Mouse (Mus musculus) forebrain, embryonic 15.5 days (tissue): Measurements from ENCODE around the gene 3110082I17Rik. TPM values are rescaled to one million over a fixed set of nuclear protein-coding genes. Genes with fewer than 3 reads are reported as not detected.
"Not testable (repeated sequence)": the region's sequence is repeated elsewhere in the genome, so short reads cannot be mapped to it uniquely, and the experiment has no call there.

Experiments
- ATAC-seq: fragments of 200-750 bp; cut with Nextera tagmentation; replicated peaks from 2 replicates; pipeline ENCODE4 v1.8.0; 2017; ENCODE audit warnings: mild to moderate bottlenecking, moderate TSS enrichment, moderate library complexity
- H3K27ac ChIP-seq: fragments of 300-500 bp; sonication (generic); replicated peaks from 2 replicates; pipeline ENCODE4 v1.5.1; 2015; ENCODE audit warnings: mild to moderate bottlenecking, inconsistent platforms
- H3K27me3 ChIP-seq: fragments of 300-500 bp; sonication (generic); 2 replicates; pipeline ENCODE4 v1.6.1; 2015; ENCODE audit warnings: inconsistent platforms
- H3K36me3 ChIP-seq: fragments of 300-500 bp; sonication (generic); 2 replicates; pipeline ENCODE4 v1.6.1; 2015; ENCODE audit warnings: mild to moderate bottlenecking, inconsistent platforms
- H3K4me1 ChIP-seq: fragments of 300-500 bp; sonication (generic); 2 replicates; pipeline ENCODE4 v1.6.1; 2015; ENCODE audit warnings: inconsistent platforms
- H3K4me2 ChIP-seq: fragments of 300-500 bp; sonication (generic); replicated peaks from 2 replicates; pipeline ENCODE4 v1.6.1; 2015; ENCODE audit warnings: mild to moderate bottlenecking, inconsistent platforms
- H3K4me3 ChIP-seq: fragments of 300-500 bp; sonication (generic); 2 replicates; pipeline ENCODE4 v1.5.1; 2015; ENCODE audit warnings: mild to moderate bottlenecking, inconsistent platforms
- H3K9ac ChIP-seq: fragments of 300-500 bp; sonication (generic); replicated peaks from 2 replicates; pipeline ENCODE4 v1.6.1; 2015; ENCODE audit warnings: mild to moderate bottlenecking, inconsistent platforms
- H3K9me3 ChIP-seq: fragments of 300-500 bp; sonication (generic); 2 replicates; pipeline ENCODE4 v1.6.1; 2016; ENCODE audit warnings: inconsistent platforms
- WGBS: fragments of 180-500 bp; shearing (Covaris S2); methylation state at CpG from one replicate; pipeline ENCODE4 v1.1.7; 2015; ENCODE audit warnings: mixed read lengths; 5-methylcytosine and 5-hydroxymethylcytosine counted together
- polyA plus RNA-seq: library from polyadenylated mRNA; unstranded; fragments of >200 nt; fragmentation: Nextera tagmentation; extraction: Ambion mirVana; gene quantifications from 2 replicates; pipeline ENCODE4 v1.2.1, GENCODE M21; 2015

3110082I17Rik gene
- polyA plus RNA-seq, 1 experiment from 2014 or later = 20.4 TPM

DNA sequence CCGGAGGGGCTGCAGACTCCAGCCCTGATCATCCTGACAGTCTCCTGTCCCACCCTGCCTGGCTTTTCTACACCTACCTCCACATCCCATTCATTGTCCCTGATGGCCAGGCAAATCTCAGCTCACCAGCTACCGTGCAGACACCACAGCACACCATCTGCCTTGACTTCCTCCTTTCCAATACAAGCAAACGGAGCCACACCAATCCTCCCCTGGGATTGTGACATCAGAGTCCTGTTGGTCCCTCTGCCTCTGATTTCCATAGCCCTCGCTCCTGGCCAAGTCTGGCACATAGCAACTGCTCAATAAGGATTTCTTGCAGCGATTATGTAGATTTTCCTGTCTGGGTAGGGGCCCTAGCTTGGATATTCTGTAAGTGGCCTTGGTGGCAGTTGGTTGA, 109.2 kb downstream of the 3110082I17Rik start, which contains the start of gene Cox19:
Gene Cox19 (minus strand): TSS at position 285 of the 400 bp plus-strand sequence.
- no peaks in the 10 kb centered on the region for H3K9me3 ChIP-seq
- no peak within 1 kb of the TSS for H3K9ac ChIP-seq
- H3K27ac ChIP-seq = no peak within 1 kb of the TSS
- H3K27me3 ChIP-seq = no peaks in the 10 kb centered on the region
- WGBS = 54% methylated on average over 5 of the region's 5 CpGs
- no peaks in the 10 kb centered on the region for H3K36me3 ChIP-seq
- no peak within 1 kb of the TSS for H3K4me3 ChIP-seq
- H3K4me1 ChIP-seq = no peaks in the 10 kb centered on the region
- H3K4me2 ChIP-seq = no peak within 1 kb of the TSS
- no peak for ATAC-seq

- 88% methylated on average over 6 of the region's 6 CpGs for WGBS
These were observed 110.6 kb downstream of the 3110082I17Rik start for GRCm38 (mm10) chr5:139349713-139350112.

GRCm38 (mm10) chr5:139347225-139347624, 113.1 kb downstream of the 3110082I17Rik start:
- Histone ChIP-seq H3K27me3 (no peaks in the 10 kb centered on the region), H3K27ac (no peak overlapping the region), H3K9me3 (no peaks in the 10 kb centered on the region), H3K9ac (no peak overlapping the region), H3K4me1 (peaks cover 20% of the 10 kb centered on the region), H3K4me3 (no peak overlapping the region), H3K4me2 (no peak overlapping the region), H3K36me3 (peaks cover 5% of the 10 kb centered on the region)
- ATAC-seq = no peak
- 55% methylated on average over 1 of the region's 1 CpGs for WGBS

More at GRCm38 (mm10) chr5:139349713-139350112, 110.6 kb downstream of the 3110082I17Rik start:
- no peak overlapping the region for H3K9ac ChIP-seq
- no peaks in the 10 kb centered on the region for H3K9me3 ChIP-seq
- H3K27ac ChIP-seq = no peak overlapping the region
- H3K4me2 ChIP-seq = no peak overlapping the region
- no peak for ATAC-seq
- H3K27me3 ChIP-seq = no peaks in the 10 kb centered on the region
- H3K4me3 ChIP-seq = no peak overlapping the region
- H3K4me1 ChIP-seq = peaks cover 3% of the 10 kb centered on the region
- no peaks in the 10 kb centered on the region for H3K36me3 ChIP-seq

GRCm38 (mm10) chr5:139345364-139345714, 115.0 kb downstream of the 3110082I17Rik start:
- ATAC-seq = no peak; the same call in none of the 2 replicates
- peak overlapping the region; percentile 75; the same call in 1 of the 2 replicates for H3K27ac ChIP-seq
- no peaks in the 10 kb centered on the region for H3K27me3 ChIP-seq
- peaks cover 19% of the 10 kb centered on the region for H3K36me3 ChIP-seq
- peak overlapping the region; percentile 84 for H3K4me3 ChIP-seq
- peaks cover 20% of the 10 kb centered on the region for H3K4me1 ChIP-seq
- no peak overlapping the region; the same call in 1 of the 2 replicates for H3K9ac ChIP-seq
- H3K4me2 ChIP-seq = peak overlapping the region; percentile 98
- no peaks in the 10 kb centered on the region for H3K9me3 ChIP-seq
- WGBS = 8% methylated on average over 5 of the region's 5 CpGs

- Histone ChIP-seq H3K27ac (peak overlapping the region; percentile 75), H3K27me3 (no peaks in the 10 kb centered on the region), H3K9ac (peak overlapping the region; percentile 86), H3K4me2 (peak overlapping the region; percentile 98), H3K4me1 (peaks cover 20% of the 10 kb centered on the region), H3K36me3 (peaks cover 24% of the 10 kb centered on the region), H3K4me3 (peak overlapping the region; percentile 84), H3K9me3 (no peaks in the 10 kb centered on the region)
- ATAC-seq = peak; percentile 89
- under 1% methylated on average over 33 of the region's 33 CpGs for WGBS
These were observed 115.5 kb downstream of the 3110082I17Rik start for GRCm38 (mm10) chr5:139344687-139345363.

GRCm38 (mm10) chr5:139344021-139344686, 116.2 kb downstream of the 3110082I17Rik start:
- ATAC-seq = peak; percentile 74
- Histone ChIP-seq H3K4me1 (peaks cover 20% of the 10 kb centered on the region), H3K9me3 (no peaks in the 10 kb centered on the region), H3K4me2 (peak overlapping the region; percentile 98), H3K36me3 (peaks cover 31% of the 10 kb centered on the region), H3K27ac (peak overlapping the region; percentile 75), H3K4me3 (peak overlapping the region; percentile 84), H3K9ac (peak overlapping the region; percentile 86), H3K27me3 (no peaks in the 10 kb centered on the region)
- WGBS = 8% methylated on average over 12 of the region's 12 CpGs

DNA sequence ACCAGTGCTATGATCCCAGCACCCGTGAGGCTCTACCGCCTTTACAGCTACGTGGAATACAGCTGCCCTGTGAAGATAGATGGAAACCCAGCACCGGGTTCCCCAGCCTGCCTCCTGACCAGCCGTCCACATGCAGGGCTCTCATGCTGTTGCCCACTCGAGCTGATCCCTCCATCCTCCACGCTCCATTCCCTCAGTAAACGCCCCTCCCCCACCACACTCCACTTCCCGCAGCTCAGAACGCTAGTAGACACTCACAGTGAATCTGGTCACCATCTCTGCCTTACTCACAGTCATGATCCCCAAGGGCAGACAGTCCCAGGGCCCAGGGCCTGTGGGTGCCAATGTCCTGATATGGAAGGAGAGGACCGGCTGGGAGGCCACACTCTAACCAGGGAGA, 121.4 kb downstream of the 3110082I17Rik start:
- no peak for ATAC-seq
- no peaks in the 10 kb centered on the region for H3K27me3 ChIP-seq
- peaks cover 12% of the 10 kb centered on the region for H3K4me1 ChIP-seq
- H3K9me3 ChIP-seq = no peaks in the 10 kb centered on the region
- 93% methylated on average over 11 of the region's 11 CpGs for WGBS
- peaks cover 70% of the 10 kb centered on the region for H3K36me3 ChIP-seq
- H3K4me3 ChIP-seq = no peak overlapping the region
- no peak overlapping the region for H3K9ac ChIP-seq
- H3K4me2 ChIP-seq = no peak overlapping the region
- H3K27ac ChIP-seq = no peak overlapping the region

DNA sequence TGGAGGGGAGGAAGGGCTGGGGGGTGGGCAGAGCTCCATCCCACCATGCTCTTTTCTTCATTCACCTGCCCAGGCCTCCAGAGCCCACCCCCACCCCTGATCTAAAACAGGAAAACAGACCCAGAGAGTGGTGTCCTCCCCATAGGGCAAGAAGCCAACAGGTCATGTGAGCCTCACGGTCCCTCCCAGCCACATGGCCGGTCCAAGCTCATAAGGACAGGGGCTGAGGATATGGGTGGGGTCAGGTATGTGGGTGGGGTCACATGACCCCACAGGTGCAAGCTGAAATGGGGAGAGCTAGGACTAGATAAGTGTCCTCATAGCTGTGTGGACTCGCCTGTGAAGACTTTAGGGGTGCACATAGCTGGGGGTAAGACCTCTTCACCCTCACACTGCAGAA, 121.9 kb downstream of the 3110082I17Rik start:
- H3K27ac ChIP-seq = no peak overlapping the region
- H3K4me1 ChIP-seq = peaks cover 7% of the 10 kb centered on the region; the same call in 1 of the 2 replicates
- H3K9ac ChIP-seq = no peak overlapping the region
- ATAC-seq = no peak
- no peaks in the 10 kb centered on the region for H3K9me3 ChIP-seq
- 85% methylated on average over 3 of the region's 3 CpGs for WGBS
- no peaks in the 10 kb centered on the region for H3K27me3 ChIP-seq
- H3K4me3 ChIP-seq = no peak overlapping the region
- H3K4me2 ChIP-seq = no peak overlapping the region
- peaks cover 70% of the 10 kb centered on the region for H3K36me3 ChIP-seq

DNA sequence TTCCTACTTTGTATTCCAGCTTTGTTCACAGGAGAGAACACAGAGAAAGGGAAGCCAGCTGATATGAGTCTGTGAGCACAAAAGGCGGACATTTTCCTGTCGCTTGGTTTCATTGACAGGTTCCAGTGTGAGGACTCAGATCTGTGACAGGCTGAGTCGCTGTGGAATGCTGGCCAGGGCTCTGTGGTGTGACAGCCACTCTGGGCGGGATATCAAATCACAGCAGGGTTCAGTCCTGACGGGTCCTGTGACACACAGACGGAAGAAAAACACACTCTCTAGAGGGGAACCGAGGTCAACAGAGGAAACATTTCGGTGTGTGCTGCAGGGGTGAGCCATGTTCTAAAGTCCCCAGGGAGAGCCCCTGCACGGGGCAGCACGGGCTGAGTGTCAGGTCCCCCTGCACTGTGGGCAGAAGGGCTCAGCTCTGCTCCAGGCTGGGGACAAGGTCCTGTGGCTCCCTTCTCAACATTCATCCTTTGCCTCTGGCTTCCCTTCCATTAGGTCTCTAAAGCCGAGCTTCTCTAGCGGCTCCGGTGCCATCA, 122.4 kb downstream of the 3110082I17Rik start:
- Histone ChIP-seq H3K4me1 (peaks cover 2% of the 10 kb centered on the region; the same call in 1 of the 2 replicates), H3K4me3 (no peak overlapping the region), H3K9ac (no peak overlapping the region), H3K36me3 (peaks cover 70% of the 10 kb centered on the region), H3K27me3 (no peaks in the 10 kb centered on the region), H3K27ac (no peak overlapping the region), H3K9me3 (no peaks in the 10 kb centered on the region), H3K4me2 (no peak overlapping the region)
- 79% methylated on average over 13 of the region's 13 CpGs for WGBS
- ATAC-seq = no peak

GRCm38 (mm10) chr5:139335634-139336033, 124.7 kb downstream of the 3110082I17Rik start:
- peaks cover 53% of the 10 kb centered on the region for H3K36me3 ChIP-seq
- H3K27me3 ChIP-seq = no peaks in the 10 kb centered on the region
- H3K4me1 ChIP-seq = no peaks in the 10 kb centered on the region
- H3K4me3 ChIP-seq = no peak overlapping the region
- 91% methylated on average over 4 of the region's 4 CpGs for WGBS
- no peaks in the 10 kb centered on the region for H3K9me3 ChIP-seq
- no peak overlapping the region for H3K27ac ChIP-seq
- H3K4me2 ChIP-seq = no peak overlapping the region
- H3K9ac ChIP-seq = no peak overlapping the region
- peak; percentile 29; the same call in 1 of the 2 replicates for ATAC-seq

- H3K27ac ChIP-seq, ATAC-seq, H3K4me2 ChIP-seq, H3K4me1 ChIP-seq, H3K9ac ChIP-seq, H3K9me3 ChIP-seq, H3K4me3 ChIP-seq, H3K27me3 ChIP-seq: not testable (repeated sequence)
- H3K36me3 ChIP-seq = peaks cover 41% of the 10 kb centered on the region
- 87% methylated on average over 10 of the region's 10 CpGs for WGBS
These were observed 125.9 kb downstream of the 3110082I17Rik start for GRCm38 (mm10) chr5:139334394-139334793.

- ATAC-seq = no peak
- no peak overlapping the region for H3K9ac ChIP-seq
- H3K36me3 ChIP-seq = peaks cover 33% of the 10 kb centered on the region
- no peak overlapping the region for H3K4me2 ChIP-seq
- no peaks in the 10 kb centered on the region for H3K9me3 ChIP-seq
- WGBS = 84% methylated on average over 16 of the region's 16 CpGs
- H3K4me3 ChIP-seq = no peak overlapping the region
- H3K27me3 ChIP-seq = no peaks in the 10 kb centered on the region
- H3K27ac ChIP-seq = no peak overlapping the region
- H3K4me1 ChIP-seq = no peaks in the 10 kb centered on the region
These were observed 126.9 kb downstream of the 3110082I17Rik start for GRCm38 (mm10) chr5:139333301-139334013.
